Mouse (Mus musculus) cerebellum, adult 2 months (tissue): Measurements from ENCODE around the gene Dnah2.

ENCODE experiments used
- CTCF ChIP-seq: fragments of 200-500 bp; IDR thresholded peaks from 2 replicates; pipeline ENCODE4 v1.5.1; 2011; ENCODE audit warnings: low read depth, mild to moderate bottlenecking, control low read depth, low read length, moderate library complexity, borderline replicate concordance; ENCODE audit not compliant: insufficient read depth
- POLR2A ChIP-seq: fragments of 200-500 bp; IDR thresholded peaks from 2 replicates; pipeline ENCODE4 v1.6.1; 2011; ENCODE audit warnings: low read length, control low read depth, borderline replicate concordance; ENCODE audit not compliant: insufficient read depth

GRCm38 (mm10) chr11:69461568-69461967 is 87.3 kb downstream of the Dnah2 start:
- no peak for TF ChIP-seq CTCF
- TF ChIP-seq POLR2A: no peak
